9 mouse cellular contexts compared by ENCODE assay signal in genomic region chr15:77367504-77367903, GRCm38 (mm10). TPM values are rescaled to one million over a fixed set of nuclear protein-coding genes. Genes with fewer than 3 reads are reported as not detected.
DNase-seq lines count a peak whose midpoint lies in the region; ATAC-seq and TF ChIP-seq lines count a peak whose summit lies in the region.
"Had no signal": no experiment of that assay in that cellular context is flagged by ENCODE, and none has a peak within 500 bp of the region (broad histone marks: within the 10 kb centered on the region; RNA-seq: fewer than 3 reads in every experiment).

No protein-coding gene starts in this region.

- H3K4me3 ChIP-seq in liver, adult 2 months (ENCODE audit: insufficient read depth, low read depth, low read length): no peak overlapping the region
- no peak overlapping the region for H3K4me3 ChIP-seq in liver, embryonic 11.5 days (ENCODE audit: low read depth, low read length)
- H3K4me3 ChIP-seq in embryonic facial prominence, embryonic 13.5 days: peak overlapping the region; percentile 35; the same call in 1 of the 2 replicates
- no peak overlapping the region for H3K4me3 ChIP-seq in hindbrain, embryonic 11.5 days (ENCODE audit: low read depth, low read length)
- H3K4me3 ChIP-seq in midbrain, embryonic 13.5 days (replicated peaks): no peak overlapping the region

- no peaks in the 10 kb centered on the region for H3K27me3 ChIP-seq in liver, adult 2 months (ENCODE audit: control insufficient read depth, insufficient read depth, low read length)
- H3K27me3 ChIP-seq in liver, embryonic 11.5 days (replicated peaks; ENCODE audit: control insufficient read depth, insufficient read depth, low read length): peaks cover 9% of the 10 kb centered on the region
- no peaks in the 10 kb centered on the region for H3K27me3 ChIP-seq in embryonic facial prominence, embryonic 13.5 days
- H3K27me3 ChIP-seq in hindbrain, embryonic 11.5 days (ENCODE audit: control insufficient read depth, insufficient read depth, low read length): no peaks in the 10 kb centered on the region
- no peaks in the 10 kb centered on the region for H3K27me3 ChIP-seq in midbrain, embryonic 13.5 days

- WGBS in liver, adult 2 months: 10% methylated on average over 8 of the region's 8 CpGs
- 41% methylated on average over 8 of the region's 8 CpGs for WGBS in liver, embryonic 11.5 days
- WGBS in embryonic facial prominence, embryonic 13.5 days: 34% methylated on average over 8 of the region's 8 CpGs
- 35% methylated on average over 8 of the region's 8 CpGs for WGBS in hindbrain, embryonic 11.5 days
- 39% methylated on average over 8 of the region's 8 CpGs for WGBS in midbrain, embryonic 13.5 days

- H3K9me3 ChIP-seq in liver, embryonic 11.5 days (ENCODE audit: control insufficient read depth, low read length): no peaks in the 10 kb centered on the region
- H3K9me3 ChIP-seq in embryonic facial prominence, embryonic 13.5 days: no peaks in the 10 kb centered on the region
- H3K9me3 ChIP-seq in hindbrain, embryonic 11.5 days (ENCODE audit: control insufficient read depth, low read length): no peaks in the 10 kb centered on the region
- no peaks in the 10 kb centered on the region for H3K9me3 ChIP-seq in midbrain, embryonic 13.5 days
- H3K9me3 ChIP-seq: liver, embryonic 15.5 days had no signal

- H3K4me2 ChIP-seq in liver, embryonic 11.5 days: no peak overlapping the region
- H3K4me2 ChIP-seq in embryonic facial prominence, embryonic 13.5 days: peak overlapping the region; percentile 72
- no peak overlapping the region for H3K4me2 ChIP-seq in hindbrain, embryonic 11.5 days (replicated peaks; ENCODE audit: low read depth, low read length)
- no peak overlapping the region for H3K4me2 ChIP-seq in midbrain, embryonic 13.5 days (replicated peaks)

- no peaks in the 10 kb centered on the region for H3K36me3 ChIP-seq in liver, adult 2 months (ENCODE audit: control insufficient read depth, insufficient read depth, low read length)
- no peaks in the 10 kb centered on the region for H3K36me3 ChIP-seq in liver, embryonic 11.5 days (ENCODE audit: control insufficient read depth, insufficient read depth, low read length)
- H3K36me3 ChIP-seq in embryonic facial prominence, embryonic 13.5 days: no peaks in the 10 kb centered on the region
- no peaks in the 10 kb centered on the region for H3K36me3 ChIP-seq in hindbrain, embryonic 11.5 days (ENCODE audit: control insufficient read depth, insufficient read depth, low read length)
- H3K36me3 ChIP-seq in midbrain, embryonic 13.5 days: no peaks in the 10 kb centered on the region
- H3K36me3 ChIP-seq: liver, embryonic 15.5 days had no signal

- H3K9ac ChIP-seq in liver, adult 2 months (ENCODE audit: low read depth, low read length): no peak overlapping the region
- H3K9ac ChIP-seq in liver, embryonic 11.5 days (ENCODE audit: low read depth, low read length): no peak overlapping the region
- H3K9ac ChIP-seq in embryonic facial prominence, embryonic 13.5 days: no peak overlapping the region
- H3K9ac ChIP-seq in hindbrain, embryonic 11.5 days (ENCODE audit: low read depth, low read length): no peak overlapping the region
- no peak overlapping the region for H3K9ac ChIP-seq in midbrain, embryonic 13.5 days (replicated peaks)
- H3K9ac ChIP-seq: liver, embryonic 15.5 days had no signal

- ATAC-seq in liver, embryonic 11.5 days (replicated peaks; ENCODE audit: low FRiP score): no peak
- ATAC-seq in embryonic facial prominence, embryonic 13.5 days (ENCODE audit: insufficient number of reproducible peaks, insufficient read depth, low FRiP score, low TSS enrichment, low read depth): no peak
- no peak for ATAC-seq in hindbrain, embryonic 11.5 days (ENCODE audit: low FRiP score)
- ATAC-seq in midbrain, embryonic 13.5 days: no peak

- H3K79me2 ChIP-seq in liver, adult 2 months (ENCODE audit: control insufficient read depth, insufficient read depth, low read length): no peaks in the 10 kb centered on the region

- no peak for TF ChIP-seq CTCF in liver, adult 2 months (IDR thresholded peaks at IDR 0.05; ENCODE audit: low read depth, low read length)

- no peak for TF ChIP-seq POLR2A in liver, adult 2 months (IDR thresholded peaks at IDR 0.05; ENCODE audit: extremely low read depth, insufficient read depth, low read length)

- peak overlapping the region; percentile 80 for H3K27ac ChIP-seq in liver, adult 2 months (replicated peaks; ENCODE audit: insufficient read depth, low read depth, low read length)
- H3K27ac ChIP-seq in liver, embryonic 11.5 days (ENCODE audit: low read depth, low read length): no peak overlapping the region
- H3K27ac ChIP-seq in embryonic facial prominence, embryonic 13.5 days: peak overlapping the region; percentile 99
- H3K27ac ChIP-seq in hindbrain, embryonic 11.5 days (ENCODE audit: low read depth, low read length): no peak overlapping the region
- H3K27ac ChIP-seq in midbrain, embryonic 13.5 days: peak overlapping the region; percentile 59
- H3K27ac ChIP-seq: liver, embryonic 15.5 days had no signal

- peaks cover 12% of the 10 kb centered on the region for H3K4me1 ChIP-seq in liver, adult 2 months (ENCODE audit: control insufficient read depth, insufficient read depth, low read length)
- 0 out of 2 replicates have a peak, but pooled peaks cover 3% of the 10 kb centered on the region for H3K4me1 ChIP-seq in liver, embryonic 11.5 days (replicated peaks; ENCODE audit: control insufficient read depth, insufficient read depth, low read length)
- H3K4me1 ChIP-seq in embryonic facial prominence, embryonic 13.5 days: peaks cover 60% of the 10 kb centered on the region
- H3K4me1 ChIP-seq in hindbrain, embryonic 11.5 days (replicated peaks; ENCODE audit: control insufficient read depth, insufficient read depth, low read length): peaks cover 9% of the 10 kb centered on the region
- H3K4me1 ChIP-seq in midbrain, embryonic 13.5 days (replicated peaks): peaks cover 40% of the 10 kb centered on the region

- DNase-seq in liver, adult 2 months (ENCODE audit: extremely low read depth, low read depth, low spot score): peak; percentile 78
- no peak for DNase-seq in liver, embryonic 11.5 days (ENCODE audit: low spot score)
- peak; percentile 35 for DNase-seq in hindbrain, embryonic 11.5 days (ENCODE audit: low spot score)
- no peak for DNase-seq in right cerebral cortex, postnatal 25 days
- DNase-seq in spleen, postnatal 36 days (ENCODE audit: low spot score in 2 of 2): no peak
- no peak for DNase-seq in T-cell, adult 2 months (ENCODE audit: low spot score)

RNA-seq across cellular contexts. Expression of gene Apol7a, which starts 31.4 kb away (rescaled TPM):
- total RNA-seq in liver, adult 2 months (2014; rRNA removed): 104 and 121 TPM in 2 replicates
- 89.7 and 93.2 TPM in 2 replicates for polyA plus RNA-seq in liver, adult 2 months (2012; rRNA removed)
- not detected in 2 replicates for polyA plus RNA-seq in liver, embryonic 11.5 days (2014; fragmentation: Nextera tagmentation; extraction: Ambion mirVana)
- polyA plus RNA-seq in embryonic facial prominence, embryonic 13.5 days (2015; fragmentation: Nextera tagmentation; extraction: Ambion mirVana): not detected in 2 replicates
- not detected in 2 replicates for polyA plus RNA-seq in hindbrain, embryonic 11.5 days (2014; fragmentation: Nextera tagmentation; extraction: Ambion mirVana)
- not detected in 2 replicates for polyA plus RNA-seq in midbrain, embryonic 13.5 days (2015; fragmentation: Nextera tagmentation; extraction: Ambion mirVana)

RNA-seq across cellular contexts. Expression of gene Apol9a, which starts 43.4 kb away (rescaled TPM):
- 59.3 and 69.5 TPM in 2 replicates for total RNA-seq in liver, adult 2 months (2014; rRNA removed)
- 44.3 and 80.3 TPM in 2 replicates for polyA plus RNA-seq in liver, adult 2 months (2012; rRNA removed)
- polyA plus RNA-seq in liver, embryonic 11.5 days (2014; fragmentation: Nextera tagmentation; extraction: Ambion mirVana): not detected in 2 replicates
- 0.15 TPM in 1 of 2 replicates, not detected in the other for polyA plus RNA-seq in embryonic facial prominence, embryonic 13.5 days (2015; fragmentation: Nextera tagmentation; extraction: Ambion mirVana)
- polyA plus RNA-seq in hindbrain, embryonic 11.5 days (2014; fragmentation: Nextera tagmentation; extraction: Ambion mirVana): 0.03 and 0.06 TPM in 2 replicates
- 0.04 TPM in 1 of 2 replicates, not detected in the other for polyA plus RNA-seq in midbrain, embryonic 13.5 days (2015; fragmentation: Nextera tagmentation; extraction: Ambion mirVana)

Comparison
In these comparisons a context has a peak if more than half of its experiments do, and no peak if none do; other contexts are left out.
1. DNase-seq: peak in liver, adult 2 months (single experiment) and hindbrain, embryonic 11.5 days (single experiment); none in liver, embryonic 11.5 days (single experiment), right cerebral cortex, postnatal 25 days (single experiment), spleen, postnatal 36 days (0 of 2) and T-cell, adult 2 months (single experiment).
2. H3K27ac ChIP-seq: peak in liver, adult 2 months (single experiment), embryonic facial prominence, embryonic 13.5 days (single experiment) and midbrain, embryonic 13.5 days (single experiment); none in liver, embryonic 11.5 days (single experiment) and hindbrain, embryonic 11.5 days (single experiment).
3. RNA of gene Apol7a, which starts 31.4 kb away (polyA plus RNA-seq): 89.7 to 93.2 TPM in liver, adult 2 months; not detected in liver, embryonic 11.5 days, not detected in embryonic facial prominence, embryonic 13.5 days, not detected in hindbrain, embryonic 11.5 days and not detected in midbrain, embryonic 13.5 days; every median in the first group is over 10 times any median in the second.
4. RNA of gene Apol9a, which starts 43.4 kb away (polyA plus RNA-seq): 44.3 to 80.3 TPM in liver, adult 2 months; 0.04 TPM in midbrain, embryonic 13.5 days, 0.15 TPM in embryonic facial prominence, embryonic 13.5 days, 0.03 to 0.06 TPM in hindbrain, embryonic 11.5 days and not detected in liver, embryonic 11.5 days; every median in the first group is over 10 times any median in the second.